Mouse (Mus musculus): Measurements from ENCODE around the gene Epha10. TPM values are rescaled to one million over a fixed set of nuclear protein-coding genes. Genes with fewer than 3 reads are reported as not detected.

Epha10 gene
- total RNA-seq (2021), result not detected
- long read RNA-seq, experiment 1, result 0 reads
- long read RNA-seq, experiment 2, result 0 reads

- no peak for DNase-seq
Observed at GRCm38 (mm10) chr4:124880599-124880998, at the start of gene Epha10. Gene Epha10 (plus strand): TSS chr4:124880899.

GRCm38 (mm10) chr4:124832796-124833195, 47.9 kb upstream of the Epha10 start:
- no peak for DNase-seq

- no peak for DNase-seq
Observed at GRCm38 (mm10) chr4:124838035-124838700, 42.5 kb upstream of the Epha10 start.

- no peak for DNase-seq
Observed at GRCm38 (mm10) chr4:124840998-124841397, 39.7 kb upstream of the Epha10 start.

GRCm38 (mm10) chr4:124843493-124843892, 37.2 kb upstream of the Epha10 start:
- peak in 1 of 2 experiments; percentile 38 for DNase-seq

GRCm38 (mm10) chr4:124847573-124847972, 33.1 kb upstream of the Epha10 start:
- DNase-seq, result peak; percentile 71 to 90

- DNase-seq, result peak; percentile 49 to 57
Observed at GRCm38 (mm10) chr4:124849631-124850260, 31.0 kb upstream of the Epha10 start.

GRCm38 (mm10) chr4:124850261-124850913, 30.3 kb upstream of the Epha10 start, which contains the start of gene Yrdc:
Gene Yrdc (plus strand): TSS chr4:124850679.
- peak; percentile 95 for DNase-seq

- peak; percentile 70 to 86 for DNase-seq
Observed at GRCm38 (mm10) chr4:124850933-124851658, 29.6 kb upstream of the Epha10 start, which contains the start of gene 1110065P20Rik. Gene 1110065P20Rik (minus strand): TSS chr4:124851196.

GRCm38 (mm10) chr4:124856294-124856693, 24.4 kb upstream of the Epha10 start:
- no peak for DNase-seq

- DNase-seq, result no peak
Observed at GRCm38 (mm10) chr4:124858370-124858769, 22.3 kb upstream of the Epha10 start.

GRCm38 (mm10) chr4:124860446-124860845, 20.3 kb upstream of the Epha10 start:
- peak; percentile 62 to 80 for DNase-seq

GRCm38 (mm10) chr4:124861283-124862188, 19.2 kb upstream of the Epha10 start, which contains the start of gene Maneal:
Gene Maneal (minus strand): TSS chr4:124862171.
- no peak for DNase-seq

GRCm38 (mm10) chr4:124872719-124873118, 8.0 kb upstream of the Epha10 start:
- no peak for DNase-seq

GRCm38 (mm10) chr4:124881341-124881908, 726 bp downstream of the Epha10 start:
- no peak for DNase-seq

GRCm38 (mm10) chr4:124882151-124882729, 1.5 kb downstream of the Epha10 start:
- peak in 1 of 2 experiments; percentile 35 for DNase-seq

GRCm38 (mm10) chr4:124888702-124889101, 8.0 kb downstream of the Epha10 start:
- no peak for DNase-seq

- no peak for DNase-seq
Observed at GRCm38 (mm10) chr4:124889935-124890334, 9.2 kb downstream of the Epha10 start.

- no peak for DNase-seq
Observed at GRCm38 (mm10) chr4:124890831-124891230, 10.1 kb downstream of the Epha10 start.

- DNase-seq, result no peak
Observed at GRCm38 (mm10) chr4:124893769-124894168, 13.1 kb downstream of the Epha10 start.
